Mouse (Mus musculus) hindbrain, embryonic 14.5 days (tissue): ENCODE results near the gene Scnm1. TPM values are rescaled to one million over a fixed set of nuclear protein-coding genes. Genes with fewer than 3 reads are reported as not detected.
"Not testable (repeated sequence)": the region's sequence is repeated elsewhere in the genome, so short reads cannot be mapped to it uniquely, and the experiment has no call there.

Experiments used
- ATAC-seq: fragments of 200-750 bp; cut with Nextera tagmentation; 2 replicates; pipeline ENCODE4 v1.8.0; 2017; ENCODE audit warnings: moderate number of reproducible peaks, mild to moderate bottlenecking, moderate TSS enrichment, moderate library complexity; ENCODE audit not compliant: low FRiP score
- DNase-seq: peaks from one replicate; pipeline ENCODE4 v3.0.0-alpha.2; 2015; ENCODE audit warnings: low spot score
- H3K27ac ChIP-seq: fragments of 300-500 bp; sonication (generic); 2 replicates; pipeline ENCODE4 v1.5.1; 2014; ENCODE audit warnings: mild to moderate bottlenecking, moderate library complexity
- H3K27me3 ChIP-seq: fragments of 300-500 bp; sonication (generic); 2 replicates; pipeline ENCODE4 v1.6.1; 2014; ENCODE audit warnings: mild to moderate bottlenecking, low read length, mixed read lengths; ENCODE audit not compliant: control insufficient read depth, insufficient read depth
- H3K36me3 ChIP-seq: fragments of 300-500 bp; sonication (generic); replicated peaks from 2 replicates; pipeline ENCODE4 v1.6.1; 2014; ENCODE audit not compliant: control insufficient read depth, insufficient read depth
- H3K4me1 ChIP-seq: fragments of 300-500 bp; sonication (generic); replicated peaks from 2 replicates; pipeline ENCODE4 v1.6.1; 2014; ENCODE audit warnings: antibody characterized with exemption, low read length, mixed read lengths; ENCODE audit not compliant: control insufficient read depth, insufficient read depth
- H3K4me2 ChIP-seq: fragments of 300-500 bp; sonication (generic); replicated peaks from 2 replicates; pipeline ENCODE4 v1.6.1; 2014; ENCODE audit warnings: mild to moderate bottlenecking, moderate library complexity
- H3K4me3 ChIP-seq: fragments of 300-500 bp; sonication (generic); replicated peaks from 2 replicates; pipeline ENCODE4 v1.5.1; 2014; ENCODE audit warnings: mild to moderate bottlenecking, low read length
- H3K9ac ChIP-seq: fragments of 300-500 bp; sonication (generic); 2 replicates; pipeline ENCODE4 v1.6.1; 2014
- H3K9me3 ChIP-seq: fragments of 300-500 bp; sonication (generic); 2 replicates; pipeline ENCODE4 v1.6.1; 2016; ENCODE audit warnings: low read length; ENCODE audit not compliant: control insufficient read depth
- WGBS: fragments of 180-500 bp; shearing (Covaris S2); extraction: QIAGEN DNeasy Blood & Tissue Kit; methylation state at CpG from one replicate; pipeline ENCODE4 v1.1.7; 2014; 5-methylcytosine and 5-hydroxymethylcytosine counted together
- polyA plus RNA-seq: library from polyadenylated mRNA; unstranded; fragments of >200 nt; fragmentation: Nextera tagmentation; extraction: Ambion mirVana; gene quantifications from 2 replicates; pipeline ENCODE4 v1.2.1, GENCODE M21; 2014

Scnm1 gene
- polyA plus RNA-seq, 1 experiment from 2014 or later = 82.4 TPM

GRCm38 (mm10) chr3:95139586-95140288 is 5.9 kb upstream of the Scnm1 start:
- no peak overlapping the region for H3K27ac ChIP-seq
- no peak overlapping the region for H3K4me3 ChIP-seq
- peaks cover 8% of the 10 kb centered on the region for H3K4me1 ChIP-seq
- ATAC-seq (no peak), DNase-seq (no peak)
- 74% methylated on average over 25 of the region's 25 CpGs for WGBS
- no peaks in the 10 kb centered on the region for H3K27me3 ChIP-seq
- no peak overlapping the region for H3K9ac ChIP-seq
- no peaks in the 10 kb centered on the region for H3K9me3 ChIP-seq
- peaks cover 18% of the 10 kb centered on the region; the same call in 1 of the 2 replicates for H3K36me3 ChIP-seq
- no peak overlapping the region for H3K4me2 ChIP-seq

- H3K4me1 ChIP-seq = peaks cover 13% of the 10 kb centered on the region
- H3K4me3 ChIP-seq = no peak overlapping the region
- H3K27me3 ChIP-seq = no peaks in the 10 kb centered on the region
- H3K27ac ChIP-seq = no peak overlapping the region
- 96% methylated on average over 3 of the region's 3 CpGs for WGBS
- no peak overlapping the region for H3K4me2 ChIP-seq
- ATAC-seq = no peak
- H3K9me3 ChIP-seq = no peaks in the 10 kb centered on the region
- H3K36me3 ChIP-seq = peaks cover 25% of the 10 kb centered on the region
- H3K9ac ChIP-seq = no peak overlapping the region
- no peak for DNase-seq
These were observed 2.5 kb upstream of the Scnm1 start for GRCm38 (mm10) chr3:95136336-95136735.

GRCm38 (mm10) chr3:95135433-95136052 is 1.7 kb upstream of the Scnm1 start:
- H3K9me3 ChIP-seq = no peaks in the 10 kb centered on the region
- H3K36me3 ChIP-seq = peaks cover 26% of the 10 kb centered on the region
- WGBS = 91% methylated on average over 7 of the region's 7 CpGs
- H3K27me3 ChIP-seq = no peaks in the 10 kb centered on the region
- peak overlapping the region; percentile 32; the same call in 1 of the 2 replicates for H3K4me3 ChIP-seq
- peak overlapping the region; percentile 60 for H3K4me2 ChIP-seq
- no peak for DNase-seq
- peak overlapping the region; percentile 46; the same call in 1 of the 2 replicates for H3K9ac ChIP-seq
- ATAC-seq = no peak
- H3K4me1 ChIP-seq = peaks cover 13% of the 10 kb centered on the region
- H3K27ac ChIP-seq = no peak overlapping the region

- peak overlapping the region; percentile 32 for H3K4me3 ChIP-seq
- peaks cover 13% of the 10 kb centered on the region for H3K4me1 ChIP-seq
- no peaks in the 10 kb centered on the region for H3K27me3 ChIP-seq
- peak overlapping the region; percentile 60 for H3K4me2 ChIP-seq
- DNase-seq (no peak), ATAC-seq (no peak)
- peak overlapping the region; percentile 46 for H3K9ac ChIP-seq
- no peaks in the 10 kb centered on the region for H3K9me3 ChIP-seq
- WGBS = 34% methylated on average over 6 of the region's 6 CpGs
- no peak overlapping the region for H3K27ac ChIP-seq
- H3K36me3 ChIP-seq = peaks cover 26% of the 10 kb centered on the region
These were observed 1.2 kb upstream of the Scnm1 start for GRCm38 (mm10) chr3:95135023-95135422.

GRCm38 (mm10) chr3:95134133-95134532 is 322 bp upstream of the Scnm1 start:
- Histone ChIP-seq H3K4me3 (peak overlapping the region; percentile 43), H3K4me1 (peaks cover 13% of the 10 kb centered on the region), H3K36me3 (peaks cover 27% of the 10 kb centered on the region)
- ATAC-seq = peak; percentile 55
- not testable (repeated sequence) for H3K27me3 ChIP-seq, H3K27ac ChIP-seq, DNase-seq, H3K9ac ChIP-seq, H3K4me2 ChIP-seq, H3K9me3 ChIP-seq
- WGBS = no CpG with 5 or more reads among the region's 12 CpGs

- WGBS = 62% methylated on average over 11 of the region's 11 CpGs
- H3K4me2 ChIP-seq = peak overlapping the region; percentile 81
- no peaks in the 10 kb centered on the region for H3K27me3 ChIP-seq
- no peaks in the 10 kb centered on the region for H3K9me3 ChIP-seq
- peak; percentile 9; the same call in 1 of the 2 replicates for ATAC-seq
- H3K4me1 ChIP-seq = peaks cover 13% of the 10 kb centered on the region
- DNase-seq = no peak
- peak overlapping the region; percentile 63 for H3K9ac ChIP-seq
- H3K27ac ChIP-seq = peak overlapping the region; percentile 73
- H3K4me3 ChIP-seq = peak overlapping the region; percentile 43
- H3K36me3 ChIP-seq = peaks cover 29% of the 10 kb centered on the region
These were observed 635 bp downstream of the Scnm1 start for GRCm38 (mm10) chr3:95133176-95133575.

GRCm38 (mm10) chr3:95132389-95132788 is 1.4 kb downstream of the Scnm1 start:
- not testable (repeated sequence) for H3K9ac ChIP-seq, H3K9me3 ChIP-seq, H3K27ac ChIP-seq, ATAC-seq, H3K4me3 ChIP-seq, H3K27me3 ChIP-seq, H3K4me2 ChIP-seq, DNase-seq
- H3K36me3 ChIP-seq = peaks cover 29% of the 10 kb centered on the region
- WGBS = 86% methylated on average over 2 of the region's 2 CpGs
- H3K4me1 ChIP-seq = peaks cover 13% of the 10 kb centered on the region

- ATAC-seq (no peak), DNase-seq (no peak)
- H3K27me3 ChIP-seq = no peaks in the 10 kb centered on the region
- no peak overlapping the region for H3K27ac ChIP-seq
- H3K9me3 ChIP-seq = no peaks in the 10 kb centered on the region
- WGBS = 88% methylated on average over 5 of the region's 5 CpGs
- H3K4me3 ChIP-seq = no peak overlapping the region
- no peak overlapping the region for H3K4me2 ChIP-seq
- no peak overlapping the region for H3K9ac ChIP-seq
- peaks cover 8% of the 10 kb centered on the region for H3K4me1 ChIP-seq
- peaks cover 29% of the 10 kb centered on the region for H3K36me3 ChIP-seq
These were observed 3.7 kb downstream of the Scnm1 start for GRCm38 (mm10) chr3:95130081-95130480.

GRCm38 (mm10) chr3:95129226-95129651 is 4.6 kb downstream of the Scnm1 start:
- H3K27ac ChIP-seq = no peak overlapping the region
- no peaks in the 10 kb centered on the region for H3K27me3 ChIP-seq
- no peak overlapping the region for H3K9ac ChIP-seq
- peaks cover 5% of the 10 kb centered on the region for H3K4me1 ChIP-seq
- no peaks in the 10 kb centered on the region for H3K9me3 ChIP-seq
- 50% methylated on average over 6 of the region's 6 CpGs for WGBS
- H3K36me3 ChIP-seq = peaks cover 29% of the 10 kb centered on the region
- H3K4me2 ChIP-seq = no peak overlapping the region
- no peak overlapping the region for H3K4me3 ChIP-seq
- ATAC-seq = no peak
- DNase-seq = no peak
